Mouse (Mus musculus): ENCODE data around the gene Dpp8. TPM values are rescaled to one million over a fixed set of nuclear protein-coding genes. Genes with fewer than 3 reads are reported as not detected.

Dpp8 gene
- polyA plus RNA-seq, 1 experiment: 77.6 TPM

DNA sequence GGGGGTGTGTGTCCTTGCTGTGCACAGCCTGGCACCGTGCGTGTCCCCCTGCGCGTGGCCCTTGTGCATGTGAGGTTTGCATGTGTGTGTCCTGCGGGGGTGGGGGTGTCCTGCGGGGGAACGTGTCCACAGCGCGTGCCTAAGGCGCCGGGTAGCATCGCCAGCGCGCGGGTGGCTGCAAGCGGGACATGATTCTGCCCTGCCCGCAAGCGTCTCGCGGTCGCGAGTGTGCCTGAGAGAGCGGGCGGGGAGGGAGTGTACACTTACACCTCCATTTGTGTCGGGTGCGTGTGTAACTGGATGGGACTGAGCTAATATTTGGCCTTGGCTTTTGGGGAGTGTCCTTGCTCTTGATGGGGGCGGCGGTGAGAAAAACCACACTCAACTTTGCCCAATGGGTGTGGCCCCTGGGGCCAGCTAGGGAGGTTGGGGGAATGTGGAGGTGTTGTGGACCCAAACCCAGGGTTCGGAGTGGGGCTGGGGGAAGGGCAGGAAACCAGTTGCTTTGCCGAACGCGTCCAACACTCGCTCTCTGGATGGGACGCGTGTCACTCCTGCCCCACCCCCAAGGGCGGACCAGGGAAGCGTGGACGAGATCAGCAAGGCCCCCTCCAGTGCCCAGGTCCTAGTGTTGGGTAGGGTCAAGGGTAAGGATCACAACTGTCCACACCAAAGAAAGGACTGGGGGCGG, 69.6 kb downstream of the Dpp8 start:
- TF ChIP-seq POLR2A (IDR thresholded peaks at IDR 0.05; ENCODE audit: control insufficient read depth, extremely low read depth, insufficient read depth, low read length, poor library complexity) (no peak), CTCF (IDR thresholded peaks at IDR 0.05; ENCODE audit: borderline replicate concordance, control insufficient read depth, extremely low read depth, insufficient read depth, low read length, poor library complexity) (no peak)
- no peaks in the 10 kb centered on the region for H3K36me3 ChIP-seq (ENCODE audit: control insufficient read depth, insufficient read depth, low read length)
- peak overlapping the region; percentile 7 for H3K4me3 ChIP-seq (ENCODE audit: control insufficient read depth, insufficient read depth, low read length)
- peaks cover 5% of the 10 kb centered on the region; the same call in 1 of the 2 replicates for H3K4me1 ChIP-seq (replicated peaks; ENCODE audit: control insufficient read depth, insufficient read depth, low read length)
- H3K27me3 ChIP-seq (ENCODE audit: control insufficient read depth, insufficient read depth, low read length): peaks cover 2% of the 10 kb centered on the region; the same call in 1 of the 2 replicates
- no peak for DNase-seq
- H3K27ac ChIP-seq (ENCODE audit: control insufficient read depth, insufficient read depth, low read length): no peak overlapping the region
- 2% methylated on average over 39 of the region's 39 CpGs for WGBS

DNA sequence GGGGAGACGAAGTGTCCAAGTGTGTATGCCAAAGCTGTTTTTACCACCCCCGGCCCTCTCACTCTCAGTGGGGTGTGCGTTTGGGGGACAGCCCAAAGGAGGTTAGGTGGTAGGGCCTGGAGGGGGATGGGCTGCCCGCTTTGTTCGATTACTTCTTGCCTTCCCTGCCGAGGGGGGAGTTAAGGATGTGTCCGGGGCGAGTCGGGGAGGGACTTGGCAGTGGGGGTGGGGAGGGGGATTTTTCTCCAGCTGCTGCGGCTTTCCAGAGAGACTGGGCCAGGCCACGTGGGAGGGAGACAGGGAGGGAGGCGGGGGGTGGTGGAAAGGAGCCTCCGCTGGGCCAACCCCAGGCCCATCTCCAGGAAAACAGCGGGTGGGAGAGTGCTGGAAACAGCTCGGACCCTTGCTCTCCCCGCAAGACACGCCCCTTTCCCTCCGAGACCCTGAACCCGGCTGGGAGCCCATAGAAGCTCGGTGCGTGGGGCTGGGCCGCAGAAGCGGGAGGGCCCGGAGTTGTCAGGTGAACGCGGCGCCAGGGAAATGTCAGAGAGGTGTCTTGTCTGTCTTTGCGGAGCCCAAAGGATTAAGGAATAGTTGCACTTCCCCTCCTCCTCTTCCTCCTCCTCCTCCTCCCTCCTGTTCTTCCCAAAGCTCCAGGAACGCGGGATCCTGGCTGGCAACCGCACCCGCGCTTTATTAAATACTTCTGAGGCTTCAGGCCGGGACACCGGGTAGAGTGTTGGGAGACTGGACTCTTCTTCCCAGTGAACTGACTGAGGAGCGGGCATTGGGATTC, 70.4 kb downstream of the Dpp8 start:
- H3K4me1 ChIP-seq (replicated peaks; ENCODE audit: control insufficient read depth, insufficient read depth, low read length): peaks cover 5% of the 10 kb centered on the region; the same call in 1 of the 2 replicates
- TF ChIP-seq CTCF (IDR thresholded peaks at IDR 0.05; ENCODE audit: borderline replicate concordance, control insufficient read depth, extremely low read depth, insufficient read depth, low read length, poor library complexity) (no peak), POLR2A (IDR thresholded peaks at IDR 0.05; ENCODE audit: control insufficient read depth, extremely low read depth, insufficient read depth, low read length, poor library complexity) (no peak)
- H3K4me3 ChIP-seq (ENCODE audit: control insufficient read depth, insufficient read depth, low read length): peak overlapping the region; percentile 7; the same call in 1 of the 2 replicates
- H3K27ac ChIP-seq (ENCODE audit: control insufficient read depth, insufficient read depth, low read length): no peak overlapping the region
- no peaks in the 10 kb centered on the region for H3K36me3 ChIP-seq (ENCODE audit: control insufficient read depth, insufficient read depth, low read length)
- H3K27me3 ChIP-seq (ENCODE audit: control insufficient read depth, insufficient read depth, low read length): peaks cover 2% of the 10 kb centered on the region; the same call in 1 of the 2 replicates
- WGBS: 57% methylated on average over 36 of the region's 36 CpGs
- no peak for DNase-seq

DNA sequence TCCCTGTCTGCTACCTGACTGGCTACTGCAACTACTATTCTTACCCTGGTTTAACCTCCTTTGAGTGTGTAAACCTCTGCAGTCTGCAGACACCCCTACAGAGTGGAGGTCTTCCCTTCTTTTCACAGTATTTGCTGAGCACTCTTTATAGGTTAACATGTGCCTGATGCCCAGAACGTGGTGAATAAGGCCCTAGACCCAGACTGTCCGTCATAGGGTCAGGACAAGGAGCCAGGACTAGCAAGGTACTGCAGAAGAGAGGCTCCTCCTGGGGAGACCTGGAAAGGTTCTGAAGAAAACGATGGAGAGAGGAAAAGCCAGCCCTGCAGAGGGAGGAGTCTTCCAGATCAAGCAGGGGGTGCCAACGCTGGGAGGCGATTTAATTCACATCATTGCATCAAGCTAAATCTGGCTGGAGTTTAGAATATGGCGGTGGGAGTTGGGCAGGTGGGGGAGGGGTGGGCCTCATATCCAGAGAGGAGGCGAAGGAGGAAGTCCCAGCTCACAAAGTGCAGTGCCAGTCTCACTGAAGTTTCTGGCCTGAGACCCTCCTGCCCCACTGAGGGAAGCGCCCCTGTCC, 71.0 kb downstream of the Dpp8 start:
- Histone ChIP-seq H3K27ac (ENCODE audit: control insufficient read depth, insufficient read depth, low read length) (no peak overlapping the region), H3K36me3 (ENCODE audit: control insufficient read depth, insufficient read depth, low read length) (no peaks in the 10 kb centered on the region), H3K27me3 (ENCODE audit: control insufficient read depth, insufficient read depth, low read length) (peaks cover 2% of the 10 kb centered on the region; the same call in 1 of the 2 replicates), H3K4me3 (ENCODE audit: control insufficient read depth, insufficient read depth, low read length) (no peak overlapping the region), H3K4me1 (replicated peaks; ENCODE audit: control insufficient read depth, insufficient read depth, low read length) (peaks cover 5% of the 10 kb centered on the region; the same call in 1 of the 2 replicates)
- 69% methylated on average over 8 of the region's 8 CpGs for WGBS
- no peak for DNase-seq
- TF ChIP-seq POLR2A (IDR thresholded peaks at IDR 0.05; ENCODE audit: control insufficient read depth, extremely low read depth, insufficient read depth, low read length, poor library complexity) (no peak), CTCF (IDR thresholded peaks at IDR 0.05; ENCODE audit: borderline replicate concordance, control insufficient read depth, extremely low read depth, insufficient read depth, low read length, poor library complexity) (no peak)

DNA sequence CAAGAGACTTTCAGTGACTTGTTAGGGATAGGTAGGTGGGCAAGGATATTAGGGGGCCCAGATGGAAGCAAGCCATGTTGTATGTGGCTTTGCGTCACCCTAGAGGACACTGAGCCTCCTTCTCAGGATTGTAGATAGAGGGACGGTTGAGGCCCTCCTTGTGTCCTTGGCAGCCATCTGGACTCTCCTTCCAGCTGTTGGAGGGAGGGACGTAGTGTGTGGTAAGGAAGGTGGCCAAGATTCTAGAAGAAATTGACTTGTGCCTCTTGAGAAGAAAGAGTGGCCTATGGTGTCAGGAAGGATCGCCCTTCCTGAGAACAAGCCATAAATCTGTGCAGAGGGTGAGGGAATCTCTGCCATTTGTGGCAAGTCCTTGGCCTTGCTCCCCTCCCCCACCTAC, 74.6 kb downstream of the Dpp8 start:
- H3K4me1 ChIP-seq (replicated peaks; ENCODE audit: control insufficient read depth, insufficient read depth, low read length): no peaks in the 10 kb centered on the region
- no peak for TF ChIP-seq CTCF (IDR thresholded peaks at IDR 0.05; ENCODE audit: borderline replicate concordance, control insufficient read depth, extremely low read depth, insufficient read depth, low read length, poor library complexity)
- no peak for TF ChIP-seq POLR2A (IDR thresholded peaks at IDR 0.05; ENCODE audit: control insufficient read depth, extremely low read depth, insufficient read depth, low read length, poor library complexity)
- no peaks in the 10 kb centered on the region; the same call in 1 of the 2 replicates for H3K27me3 ChIP-seq (ENCODE audit: control insufficient read depth, insufficient read depth, low read length)
- H3K36me3 ChIP-seq (ENCODE audit: control insufficient read depth, insufficient read depth, low read length): no peaks in the 10 kb centered on the region
- no peak overlapping the region for H3K4me3 ChIP-seq (ENCODE audit: control insufficient read depth, insufficient read depth, low read length)
- 89% methylated on average over 4 of the region's 4 CpGs for WGBS
- H3K27ac ChIP-seq (ENCODE audit: control insufficient read depth, insufficient read depth, low read length): no peak overlapping the region
- DNase-seq: no peak

DNA sequence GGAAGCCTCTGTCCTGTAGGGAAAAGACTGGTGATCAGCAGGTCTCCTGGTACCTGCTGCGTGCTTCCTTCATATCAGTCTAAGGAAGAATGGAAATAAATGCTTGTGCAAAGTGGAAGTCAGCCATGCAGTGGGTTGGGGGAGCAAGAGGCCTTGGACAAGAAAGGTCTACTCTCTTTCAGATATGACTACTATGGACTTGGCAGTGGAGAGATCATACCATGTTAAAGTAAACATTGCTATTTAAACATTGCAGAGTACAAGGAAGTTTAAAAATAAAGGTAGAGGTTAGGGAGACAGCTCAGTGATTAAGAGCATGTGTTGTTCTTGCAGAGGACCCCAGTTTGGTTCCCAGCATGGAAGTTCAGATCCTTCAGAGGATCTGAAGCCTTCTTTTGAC, 75.7 kb downstream of the Dpp8 start:
- H3K27me3 ChIP-seq (ENCODE audit: control insufficient read depth, insufficient read depth, low read length): no peaks in the 10 kb centered on the region; the same call in 1 of the 2 replicates

More for the DNA sequence above, 75.7 kb downstream of the Dpp8 start:
- Histone ChIP-seq H3K4me1 (replicated peaks; ENCODE audit: control insufficient read depth, insufficient read depth, low read length) (no peaks in the 10 kb centered on the region), H3K36me3 (ENCODE audit: control insufficient read depth, insufficient read depth, low read length) (no peaks in the 10 kb centered on the region), H3K4me3 (ENCODE audit: control insufficient read depth, insufficient read depth, low read length) (no peak overlapping the region), H3K27ac (ENCODE audit: control insufficient read depth, insufficient read depth, low read length) (no peak overlapping the region)
- no peak for TF ChIP-seq CTCF (IDR thresholded peaks at IDR 0.05; ENCODE audit: borderline replicate concordance, control insufficient read depth, extremely low read depth, insufficient read depth, low read length, poor library complexity)
- TF ChIP-seq POLR2A (IDR thresholded peaks at IDR 0.05; ENCODE audit: control insufficient read depth, extremely low read depth, insufficient read depth, low read length, poor library complexity): no peak
- 96% methylated on average over 1 of the region's 1 CpGs for WGBS
- DNase-seq: no peak
